Mouse (Mus musculus) lung, adult 2 months (tissue): ENCODE data around the gene Mark3. TPM values are rescaled to one million over a fixed set of nuclear protein-coding genes. Genes with fewer than 3 reads are reported as not detected.

ENCODE experiments used
- DNase-seq: peaks from one replicate; pipeline ENCODE4 v3.0.0; 2022
- H3K4me1 ChIP-seq: fragments of 200-500 bp; 2 replicates; pipeline ENCODE4 v1.6.1; 2011; ENCODE audit warnings: low read length; ENCODE audit not compliant: control insufficient read depth, insufficient read depth
- H3K4me3 ChIP-seq: fragments of 200-500 bp; replicated peaks from 2 replicates; pipeline ENCODE3; 2011; ENCODE audit warnings: low read depth, mild to moderate bottlenecking, control low read depth, low read length; ENCODE audit errors: extremely low read depth
- CTCF ChIP-seq: fragments of 200-500 bp; IDR thresholded peaks from 2 replicates; pipeline ENCODE4 v1.5.1; 2011; ENCODE audit warnings: mild to moderate bottlenecking, low read length, control low read depth; ENCODE audit not compliant: insufficient read depth
- POLR2A ChIP-seq: fragments of 200-500 bp; IDR thresholded peaks from 2 replicates; pipeline ENCODE4 v1.6.1; 2011; ENCODE audit warnings: low read depth, mild to moderate bottlenecking, control low read depth, low read length, borderline replicate concordance; ENCODE audit errors: extremely low read depth
- WGBS: fragments of 180-500 bp; shearing (Covaris S2); methylation state at CpG from one replicate; pipeline ENCODE4 v1.1.7; 2018; 5-methylcytosine and 5-hydroxymethylcytosine counted together
- polyA plus RNA-seq: library from polyadenylated mRNA; depleted of rRNA; stranded (reverse); fragments of >200 nt; gene quantifications from 2 replicates; pipeline ENCODE4 v1.2.3, GENCODE M21; 2012

Mark3 gene
- polyA plus RNA-seq, 1 experiment = 27.7 TPM

DNA sequence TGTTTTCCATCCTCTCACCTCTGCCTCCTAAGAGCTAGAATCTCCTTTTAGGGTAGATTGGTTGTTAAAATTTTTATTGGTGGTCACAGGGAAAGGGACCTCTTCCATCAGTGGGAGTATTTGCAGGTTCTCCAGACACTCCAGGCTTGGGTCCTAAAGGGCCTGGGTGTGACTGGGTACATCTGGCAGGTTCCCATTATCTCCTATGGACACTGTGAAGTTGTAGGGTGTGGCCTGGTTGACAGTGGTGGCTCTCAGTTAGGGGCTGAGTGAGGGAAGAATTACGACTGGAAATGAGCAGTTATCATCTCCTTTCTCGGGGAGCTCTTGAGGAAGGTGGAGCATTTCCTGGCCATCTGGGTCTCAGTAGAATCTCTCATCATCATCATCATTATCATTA, 15.7 kb upstream of the Mark3 start:
- Histone ChIP-seq H3K4me3 (no peak overlapping the region), H3K4me1 (no peaks in the 10 kb centered on the region)
- 69% methylated on average over 2 of the region's 2 CpGs for WGBS
- DNase-seq = no peak
- TF ChIP-seq POLR2A (no peak), CTCF (no peak)

DNA sequence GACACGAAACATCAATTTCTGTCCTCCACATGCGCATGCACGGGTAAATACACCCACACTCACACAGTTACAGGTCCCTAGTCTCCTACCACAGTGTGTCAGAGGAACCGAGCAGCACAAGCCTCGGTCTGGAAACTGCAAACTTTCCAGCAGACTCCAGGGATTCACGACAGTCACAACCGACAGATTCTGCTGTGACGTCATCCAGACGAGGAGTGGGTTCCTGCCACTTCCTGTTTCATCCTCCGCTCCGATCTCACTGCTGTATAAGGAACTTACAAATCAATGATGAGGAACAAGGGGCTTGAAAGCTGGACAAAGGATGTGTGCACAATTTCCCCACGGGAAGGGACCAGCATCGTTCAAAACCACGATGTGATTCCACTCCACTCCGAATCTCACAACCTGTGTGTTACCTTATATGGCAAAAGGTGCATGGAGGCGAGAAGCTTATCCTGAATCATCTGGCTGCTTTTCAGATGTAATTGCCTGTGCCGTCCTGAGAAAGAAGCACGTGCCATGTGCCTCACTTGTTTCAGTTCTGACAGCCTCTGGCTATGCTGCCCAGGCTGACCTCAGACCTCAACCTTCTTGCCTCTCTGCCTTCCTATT, 14.6 kb upstream of the Mark3 start:
- 33% methylated on average over 18 of the region's 18 CpGs for WGBS
- no peak for TF ChIP-seq POLR2A
- DNase-seq = no peak
- peak overlapping the region; percentile 6 for H3K4me3 ChIP-seq
- no peaks in the 10 kb centered on the region for H3K4me1 ChIP-seq

DNA sequence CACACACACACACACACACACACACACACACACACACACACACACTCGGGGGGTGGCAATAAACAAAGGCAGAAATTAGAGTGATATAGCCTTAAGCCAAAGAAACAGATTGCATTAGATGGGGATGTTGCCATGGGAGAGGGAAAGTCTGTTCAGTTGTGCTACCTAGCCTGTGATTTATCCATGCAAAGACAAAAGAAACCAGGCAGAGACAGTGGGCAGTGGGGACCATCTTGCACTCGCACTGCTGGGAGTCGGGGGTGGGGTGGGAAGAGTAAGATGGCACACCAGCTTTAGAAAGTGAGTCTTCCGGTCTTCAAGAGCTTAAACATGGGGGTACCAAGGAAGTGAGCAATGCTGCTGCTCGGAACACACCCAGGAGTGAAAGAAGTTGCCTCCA, 14.0 kb upstream of the Mark3 start:
- DNase-seq = no peak
- TF ChIP-seq POLR2A (no peak), CTCF (no peak)
- no peak overlapping the region for H3K4me3 ChIP-seq
- 66% methylated on average over 5 of the region's 5 CpGs for WGBS
- H3K4me1 ChIP-seq = no peaks in the 10 kb centered on the region

DNA sequence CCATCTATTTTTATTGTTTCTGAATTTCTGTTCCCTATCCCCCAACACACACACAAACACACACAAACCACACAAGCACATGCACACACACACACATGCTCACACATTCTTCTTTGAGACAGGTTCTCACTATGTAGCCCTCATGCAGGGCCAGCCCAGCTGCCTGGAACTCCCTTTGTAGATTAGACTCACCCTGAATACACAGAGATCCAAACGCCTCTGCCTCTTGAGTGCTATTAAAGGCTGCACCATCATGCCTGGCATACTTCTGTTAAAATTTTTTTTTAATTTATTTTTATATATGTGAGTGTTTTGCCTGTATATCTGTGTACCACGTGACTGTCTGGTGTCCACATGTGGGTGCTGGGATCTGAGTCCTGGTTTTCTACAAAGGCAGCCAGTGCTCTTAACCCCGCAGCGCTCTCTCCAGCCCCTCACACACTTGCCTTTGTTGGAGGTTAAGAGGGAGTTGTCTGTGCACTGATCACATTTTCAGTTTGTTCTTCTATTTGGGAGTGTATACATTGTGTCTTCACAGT, 12.0 kb upstream of the Mark3 start:
- DNase-seq = no peak
- no peaks in the 10 kb centered on the region for H3K4me1 ChIP-seq
- no peak for TF ChIP-seq POLR2A
- no peak for TF ChIP-seq CTCF
- no peak overlapping the region for H3K4me3 ChIP-seq
- WGBS = 31% methylated on average over 4 of the region's 4 CpGs

DNA sequence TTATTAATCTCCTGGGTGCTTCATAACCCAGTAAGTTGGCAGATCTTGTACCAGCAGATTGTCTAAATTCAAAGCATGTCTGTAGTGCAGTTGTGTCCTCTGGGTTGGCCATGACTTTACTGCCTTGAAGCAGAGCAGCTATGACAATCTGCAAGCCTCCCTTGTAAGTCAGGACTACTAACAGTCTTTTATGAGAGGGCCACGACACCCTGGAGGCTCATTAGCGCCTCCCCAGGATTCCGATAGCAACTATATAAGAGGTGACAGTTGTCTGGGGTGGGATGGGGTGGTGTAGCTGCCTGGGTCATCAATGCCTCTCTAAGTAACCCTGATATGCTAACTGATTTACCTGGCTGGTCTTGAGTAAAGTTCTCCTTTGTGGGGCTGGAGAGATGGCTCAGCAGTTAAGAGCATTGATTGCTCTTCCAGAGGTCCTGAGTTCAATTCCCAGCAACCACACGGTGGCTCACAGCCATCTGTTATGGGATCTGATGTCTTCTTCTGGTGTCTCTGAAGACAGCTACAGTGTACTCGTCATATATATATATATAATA, 11.2 kb upstream of the Mark3 start:
- TF ChIP-seq POLR2A (no peak), CTCF (0 out of 2 replicates have a peak, but pooled peaks have one; percentile 4)
- Histone ChIP-seq H3K4me1 (no peaks in the 10 kb centered on the region), H3K4me3 (no peak overlapping the region)
- no peak for DNase-seq
- 49% methylated on average over 5 of the region's 5 CpGs for WGBS

DNA sequence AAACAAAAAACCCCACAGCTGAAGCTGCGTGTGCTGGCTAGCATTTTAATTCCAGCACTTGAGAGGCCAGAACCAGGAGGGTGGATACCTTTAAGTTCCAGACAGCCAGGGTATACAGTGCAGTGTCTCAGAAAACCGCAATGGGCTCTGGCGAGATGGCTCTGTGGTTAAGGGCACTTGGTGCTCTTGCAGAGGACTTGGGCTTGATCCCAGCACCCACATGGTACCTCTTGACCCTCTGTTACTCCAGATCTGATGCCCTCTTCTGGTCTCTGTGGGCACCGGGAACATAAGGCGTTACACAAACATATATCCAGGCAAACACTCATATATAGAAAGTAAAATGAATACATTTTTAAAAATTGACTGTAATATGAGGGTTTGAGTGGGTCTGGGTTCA, 9.0 kb upstream of the Mark3 start:
- TF ChIP-seq POLR2A (no peak), CTCF (no peak)
- no peaks in the 10 kb centered on the region for H3K4me1 ChIP-seq
- peak; percentile 40 for DNase-seq
- H3K4me3 ChIP-seq = no peak overlapping the region
- 54% methylated on average over 5 of the region's 5 CpGs for WGBS

DNA sequence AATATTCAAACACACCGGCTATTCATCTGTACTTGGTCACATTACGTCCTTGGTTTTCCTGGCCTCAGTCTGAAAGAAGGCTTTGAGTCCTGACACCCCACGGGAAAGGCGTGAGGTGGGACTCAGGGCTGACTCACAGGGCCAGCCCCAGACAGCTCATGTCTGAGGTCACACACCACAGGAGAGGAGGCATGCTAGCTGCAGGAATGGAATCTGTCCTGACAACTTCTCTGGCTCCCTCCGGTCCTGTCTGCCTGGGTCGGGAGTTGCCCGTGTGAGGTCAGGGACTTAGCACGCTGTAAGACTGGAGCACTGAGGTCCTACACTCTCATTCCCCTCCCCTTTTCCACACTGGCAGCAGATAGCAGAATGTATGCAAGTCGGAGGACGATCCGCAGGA, 5.5 kb upstream of the Mark3 start:
- Histone ChIP-seq H3K4me1 (0 out of 2 replicates have a peak, but pooled peaks cover under 1% of the 10 kb centered on the region), H3K4me3 (no peak overlapping the region)
- TF ChIP-seq CTCF (no peak), POLR2A (no peak)
- no peak for DNase-seq
- 53% methylated on average over 11 of the region's 11 CpGs for WGBS

DNA sequence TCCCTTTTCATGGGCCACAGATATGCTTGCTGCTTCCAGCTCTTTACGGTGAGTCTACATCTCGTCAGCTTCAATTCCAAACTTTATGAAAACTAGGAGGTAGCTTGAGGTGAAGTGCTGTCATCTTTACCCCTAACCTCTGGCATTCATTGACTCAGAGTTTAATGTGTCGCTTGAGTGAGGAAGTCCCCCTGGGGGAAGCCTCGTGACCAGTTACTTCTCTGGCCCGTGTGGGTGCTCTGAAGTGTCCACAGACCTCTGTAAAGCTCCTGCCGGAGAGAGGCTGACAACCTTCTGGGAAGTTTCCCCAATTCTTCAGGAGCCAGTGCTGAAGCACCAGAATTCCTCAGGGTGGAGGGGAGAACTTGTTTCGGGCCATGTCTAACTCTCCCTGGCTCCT, 1.9 kb upstream of the Mark3 start:
- 62% methylated on average over 7 of the region's 7 CpGs for WGBS
- no peak for DNase-seq
- H3K4me1 ChIP-seq = peaks cover 10% of the 10 kb centered on the region
- no peak overlapping the region for H3K4me3 ChIP-seq
- TF ChIP-seq CTCF (no peak), POLR2A (no peak)

DNA sequence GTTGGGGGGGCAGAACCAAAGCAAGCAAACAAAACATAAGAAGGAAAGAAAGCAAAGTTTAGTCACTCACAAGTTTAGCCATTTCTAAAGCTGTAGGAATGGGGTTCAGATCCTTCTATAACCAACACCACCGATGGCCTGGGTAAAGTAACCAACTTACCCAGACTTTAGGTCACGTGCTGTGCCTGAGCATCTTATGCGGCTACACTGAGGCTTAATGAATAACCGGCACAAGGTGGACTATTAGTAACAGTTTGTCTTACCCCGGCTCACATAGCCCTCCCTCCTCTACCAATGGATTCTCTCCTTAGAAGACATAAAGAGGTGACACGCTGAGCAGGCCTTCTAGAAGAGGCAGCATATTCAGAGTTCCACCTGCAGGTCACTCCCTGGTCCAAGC, 1.0 kb upstream of the Mark3 start:
- Histone ChIP-seq H3K4me1 (peaks cover 10% of the 10 kb centered on the region), H3K4me3 (no peak overlapping the region)
- TF ChIP-seq POLR2A = no peak
- TF ChIP-seq CTCF = no peak
- no peak for DNase-seq
- 70% methylated on average over 6 of the region's 6 CpGs for WGBS
